Mouse (Mus musculus) neural tube, embryonic 13.5 days (tissue): ENCODE data around the gene Bcl2. TPM values are rescaled to one million over a fixed set of nuclear protein-coding genes. Genes with fewer than 3 reads are reported as not detected.

Experiments used
- ATAC-seq: fragments of 200-750 bp; cut with Nextera tagmentation; 2 replicates; pipeline ENCODE4 v1.8.0; 2017; ENCODE audit warnings: low read depth, mild to moderate bottlenecking, moderate TSS enrichment, moderate library complexity
- H3K27ac ChIP-seq: fragments of 300-500 bp; sonication (generic); replicated peaks from 2 replicates; pipeline ENCODE4 v1.5.1; 2015; ENCODE audit warnings: moderate library complexity, mild to moderate bottlenecking, inconsistent platforms
- H3K27me3 ChIP-seq: fragments of 300-500 bp; sonication (generic); 2 replicates; pipeline ENCODE4 v1.6.1; 2015; ENCODE audit warnings: mild to moderate bottlenecking, inconsistent platforms
- H3K36me3 ChIP-seq: fragments of 300-500 bp; sonication (generic); 2 replicates; pipeline ENCODE4 v1.6.1; 2015; ENCODE audit warnings: mild to moderate bottlenecking, inconsistent platforms
- H3K4me1 ChIP-seq: fragments of 300-500 bp; sonication (generic); replicated peaks from 2 replicates; pipeline ENCODE4 v1.6.1; 2015; ENCODE audit warnings: inconsistent platforms
- H3K4me2 ChIP-seq: fragments of 300-500 bp; sonication (generic); 2 replicates; pipeline ENCODE4 v1.6.1; 2015; ENCODE audit warnings: inconsistent platforms, mild to moderate bottlenecking, moderate library complexity
- H3K4me3 ChIP-seq: fragments of 300-500 bp; sonication (generic); 2 replicates; pipeline ENCODE4 v1.5.1; 2015; ENCODE audit warnings: mild to moderate bottlenecking, inconsistent platforms
- H3K9ac ChIP-seq: fragments of 300-500 bp; sonication (generic); 2 replicates; pipeline ENCODE4 v1.6.1; 2015; ENCODE audit warnings: moderate library complexity, mild to moderate bottlenecking, inconsistent platforms
- H3K9me3 ChIP-seq: fragments of 300-500 bp; sonication (generic); 2 replicates; pipeline ENCODE4 v1.6.1; 2016; ENCODE audit warnings: inconsistent platforms
- WGBS: fragments of 180-500 bp; shearing (Covaris S2); methylation state at CpG from one replicate; pipeline ENCODE4 v1.1.7; 2015; 5-methylcytosine and 5-hydroxymethylcytosine counted together
- polyA plus RNA-seq: library from polyadenylated mRNA; unstranded; fragments of >200 nt; fragmentation: Nextera tagmentation; extraction: Ambion mirVana; gene quantifications from 2 replicates; pipeline ENCODE4 v1.2.1, GENCODE M21; 2015

Gene Bcl2
- polyA plus RNA-seq, 1 experiment from 2014 or later: 14.9 TPM

DNA sequence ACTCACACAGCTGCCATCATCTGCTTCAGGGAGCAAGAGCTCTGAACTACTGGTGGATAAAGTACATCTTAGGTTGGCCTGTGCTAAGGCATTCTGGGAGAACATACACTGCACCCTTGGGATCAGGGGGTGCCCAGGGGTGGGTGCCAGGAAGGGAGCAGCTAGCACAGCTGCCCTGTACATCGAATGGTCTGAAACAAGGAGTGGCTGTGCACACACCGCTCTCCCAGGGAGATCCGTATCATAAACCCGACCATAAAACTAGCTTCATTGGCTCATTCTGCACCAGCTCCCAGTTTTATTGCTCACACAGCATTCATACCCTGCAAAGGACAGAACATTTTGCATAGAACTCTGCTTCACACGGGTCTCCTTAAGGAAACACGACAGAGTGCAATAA lies 127.3 kb downstream of the Bcl2 start:
- H3K9me3 ChIP-seq: no peaks in the 10 kb centered on the region
- H3K27me3 ChIP-seq: no peaks in the 10 kb centered on the region
- 0 out of 2 replicates have a peak overlapping the region, but pooled peaks have one; percentile 11 for H3K27ac ChIP-seq
- no peak overlapping the region for H3K9ac ChIP-seq
- no peak overlapping the region for H3K4me2 ChIP-seq
- 22% methylated on average over 6 of the region's 6 CpGs for WGBS
- peaks cover 54% of the 10 kb centered on the region for H3K4me1 ChIP-seq
- no peaks in the 10 kb centered on the region for H3K36me3 ChIP-seq
- ATAC-seq: peak; percentile 24; the same call in 1 of the 2 replicates
- H3K4me3 ChIP-seq: no peak overlapping the region

DNA sequence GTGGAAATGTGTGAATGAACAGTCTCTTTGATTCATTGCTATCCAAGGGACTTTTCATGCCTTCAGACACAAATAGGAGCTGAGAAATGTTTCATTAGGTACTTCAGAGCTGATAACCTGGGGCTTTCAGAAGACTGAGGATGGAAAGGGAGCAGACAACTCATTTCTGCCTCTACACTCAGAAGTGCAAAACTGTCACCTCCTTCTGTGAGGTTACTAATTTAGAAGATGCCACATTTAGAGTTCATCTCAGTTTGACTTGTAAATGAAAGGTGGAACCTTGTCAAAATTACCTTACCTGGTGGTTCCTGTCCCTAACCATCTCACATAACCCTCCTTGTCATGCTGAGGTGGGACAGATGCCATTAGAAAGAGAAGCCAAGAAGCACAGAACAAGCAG lies 128.7 kb downstream of the Bcl2 start:
- H3K4me2 ChIP-seq: no peak overlapping the region
- no peak overlapping the region for H3K4me3 ChIP-seq
- peak overlapping the region; percentile 73 for H3K27ac ChIP-seq
- H3K9ac ChIP-seq: no peak overlapping the region
- no peaks in the 10 kb centered on the region for H3K36me3 ChIP-seq
- no peak for ATAC-seq
- no peaks in the 10 kb centered on the region for H3K9me3 ChIP-seq
- peaks cover 47% of the 10 kb centered on the region for H3K4me1 ChIP-seq
- no peaks in the 10 kb centered on the region for H3K27me3 ChIP-seq

DNA sequence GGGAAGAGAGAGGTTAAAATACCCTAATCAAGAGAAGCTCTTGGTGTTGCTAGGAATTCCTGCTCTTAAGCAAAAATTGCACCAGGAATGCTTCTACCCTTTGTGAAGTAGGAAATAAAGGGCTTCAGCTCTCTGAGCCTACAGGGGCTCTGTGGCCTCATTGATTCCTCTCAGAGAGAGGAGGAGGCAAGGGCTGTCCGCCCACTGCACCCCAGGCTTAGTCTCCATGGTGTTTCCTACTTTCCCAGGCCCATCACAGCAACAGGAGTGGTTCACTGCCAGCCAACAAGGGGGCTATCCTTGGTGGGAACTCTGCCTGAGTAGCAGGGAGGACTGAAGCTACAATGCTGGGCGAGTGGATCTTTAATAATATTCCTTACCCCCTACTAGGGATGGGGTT lies 129.2 kb downstream of the Bcl2 start:
- H3K4me3 ChIP-seq: no peak overlapping the region
- H3K27ac ChIP-seq: peak overlapping the region; percentile 73
- peaks cover 47% of the 10 kb centered on the region for H3K4me1 ChIP-seq
- peak; percentile 68; the same call in 1 of the 2 replicates for ATAC-seq
- H3K4me2 ChIP-seq: no peak overlapping the region
- H3K27me3 ChIP-seq: no peaks in the 10 kb centered on the region
- H3K36me3 ChIP-seq: no peaks in the 10 kb centered on the region
- no peak overlapping the region for H3K9ac ChIP-seq
- 52% methylated on average over 2 of the region's 2 CpGs for WGBS
- H3K9me3 ChIP-seq: no peaks in the 10 kb centered on the region

DNA sequence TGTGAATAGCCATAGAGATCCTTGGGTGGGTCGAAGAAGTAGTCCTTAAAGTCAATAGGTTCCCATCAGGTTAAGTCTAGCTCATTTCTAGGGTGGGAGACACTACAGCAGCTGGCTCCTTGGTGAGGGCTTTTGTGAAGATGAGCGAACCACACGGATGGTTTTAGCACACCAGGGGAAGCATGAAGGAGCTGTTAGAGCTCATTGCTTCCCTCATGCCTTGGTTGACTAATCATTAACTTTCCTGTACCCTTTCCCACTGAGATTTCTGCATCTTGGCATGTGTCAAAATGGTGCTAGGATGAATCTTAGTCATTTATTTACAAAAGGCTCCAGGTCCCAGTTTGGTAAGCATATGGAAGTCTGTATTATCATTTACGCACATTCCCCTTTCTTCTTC lies 129.8 kb downstream of the Bcl2 start:
- Histone ChIP-seq H3K4me1 (peaks cover 44% of the 10 kb centered on the region), H3K9me3 (no peaks in the 10 kb centered on the region), H3K4me2 (no peak overlapping the region), H3K27ac (peak overlapping the region; percentile 73), H3K27me3 (no peaks in the 10 kb centered on the region), H3K9ac (no peak overlapping the region), H3K4me3 (no peak overlapping the region), H3K36me3 (no peaks in the 10 kb centered on the region)
- no peak for ATAC-seq
- WGBS: 74% methylated on average over 4 of the region's 4 CpGs

DNA sequence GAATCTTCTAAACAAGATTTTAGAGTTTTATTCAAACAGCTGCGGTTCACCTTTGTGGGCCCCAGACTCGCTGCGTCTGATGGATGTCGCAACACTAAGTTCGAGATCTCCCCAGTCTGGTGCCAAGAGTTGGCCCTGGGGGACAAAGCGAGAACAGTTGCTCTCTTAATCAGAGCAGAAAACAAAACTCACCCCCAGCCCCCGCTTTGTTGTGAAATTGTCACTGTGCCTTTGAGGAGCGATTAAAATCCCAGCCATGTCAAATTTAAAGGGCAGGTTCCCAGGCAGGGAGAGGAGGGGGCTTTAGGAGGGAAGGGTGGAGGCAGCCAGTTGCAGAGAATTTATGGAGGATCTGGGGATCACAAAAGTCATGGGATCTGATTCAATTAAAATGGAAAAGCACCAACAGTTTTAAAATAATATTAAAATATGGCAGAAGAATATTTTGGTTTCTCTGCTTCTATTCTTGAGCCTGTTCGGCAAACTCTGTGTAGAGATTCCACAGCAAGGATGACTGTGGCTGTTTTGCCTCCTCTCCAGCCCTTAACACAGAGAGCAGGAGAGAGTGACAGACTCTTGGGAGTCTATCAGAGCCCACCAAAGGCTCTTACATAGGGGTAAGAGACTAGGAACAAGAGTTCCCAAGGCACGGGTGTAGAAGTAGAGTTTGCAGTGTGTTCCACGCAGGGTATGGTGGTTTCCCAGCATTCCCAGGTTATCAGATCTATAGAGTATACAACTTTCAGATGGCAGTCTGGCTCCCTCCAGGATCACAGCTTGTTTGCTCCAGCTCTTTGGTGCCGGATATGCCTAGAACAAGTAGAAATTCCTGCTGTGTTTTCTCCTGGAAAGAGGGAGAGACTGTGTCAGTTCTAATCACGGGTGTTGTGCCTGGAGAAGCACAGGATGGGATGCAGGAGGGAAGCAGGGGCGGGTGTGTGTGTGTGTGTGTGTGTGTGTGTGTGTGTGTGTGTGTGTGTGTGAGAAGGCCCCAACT lies 130.5 kb downstream of the Bcl2 start:
- no peaks in the 10 kb centered on the region for H3K27me3 ChIP-seq
- WGBS: 48% methylated on average over 14 of the region's 14 CpGs

DNA sequence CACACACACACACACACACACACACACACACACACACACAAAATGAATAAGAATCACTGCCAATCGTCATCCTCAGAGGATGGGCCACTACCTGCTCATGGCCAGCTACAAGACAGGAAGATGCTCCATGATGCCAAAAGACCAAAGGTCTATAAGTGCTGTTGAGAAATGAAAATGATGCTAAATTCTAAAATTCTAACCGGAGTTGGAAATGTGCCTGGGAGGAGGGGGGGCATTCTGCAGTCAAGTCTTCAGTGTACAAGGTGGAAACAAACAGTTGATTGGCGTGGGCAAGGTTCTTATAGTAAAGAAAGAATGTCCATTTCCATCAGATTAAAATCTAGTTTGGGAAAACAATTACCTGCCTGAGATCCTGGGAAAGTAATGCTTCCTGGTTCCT lies 131.3 kb downstream of the Bcl2 start:
- no peak overlapping the region for H3K4me3 ChIP-seq
- no peaks in the 10 kb centered on the region for H3K36me3 ChIP-seq
- no peak for ATAC-seq
- H3K4me2 ChIP-seq: no peak overlapping the region
- H3K27me3 ChIP-seq: no peaks in the 10 kb centered on the region
- 83% methylated on average over 3 of the region's 3 CpGs for WGBS
- H3K4me1 ChIP-seq: peaks cover 40% of the 10 kb centered on the region
- no peak overlapping the region for H3K9ac ChIP-seq
- no peaks in the 10 kb centered on the region for H3K9me3 ChIP-seq
- peak overlapping the region; percentile 73; the same call in 1 of the 2 replicates for H3K27ac ChIP-seq

More for the DNA sequence above, 130.5 kb downstream of the Bcl2 start:
- peak; percentile 74 for ATAC-seq
- H3K36me3 ChIP-seq: no peaks in the 10 kb centered on the region
- peak overlapping the region; percentile 73 for H3K27ac ChIP-seq
- H3K9ac ChIP-seq: no peak overlapping the region
- H3K9me3 ChIP-seq: no peaks in the 10 kb centered on the region
- H3K4me1 ChIP-seq: peaks cover 40% of the 10 kb centered on the region
- H3K4me3 ChIP-seq: no peak overlapping the region
- no peak overlapping the region for H3K4me2 ChIP-seq

DNA sequence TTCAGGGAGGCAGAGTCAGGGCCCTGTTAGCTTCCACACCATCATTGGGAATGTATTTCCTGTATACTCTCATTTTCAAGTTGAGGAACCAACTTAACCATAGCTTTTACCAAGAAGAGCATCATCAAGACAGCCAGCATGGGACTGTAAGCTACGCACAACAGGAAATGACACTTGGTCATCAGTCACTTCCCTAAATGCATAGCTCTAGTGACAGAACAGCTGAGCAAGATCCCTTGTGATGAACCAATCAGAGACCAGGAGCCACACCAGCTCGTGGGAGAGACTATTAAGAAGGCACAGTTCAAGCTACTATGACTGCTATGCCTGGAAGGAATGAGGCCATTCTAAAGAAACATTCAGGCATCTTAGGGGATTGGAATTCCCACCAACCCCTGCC lies 132.3 kb downstream of the Bcl2 start:
- no peak overlapping the region for H3K4me3 ChIP-seq
- H3K36me3 ChIP-seq: no peaks in the 10 kb centered on the region
- H3K9me3 ChIP-seq: no peaks in the 10 kb centered on the region
- H3K27ac ChIP-seq: no peak overlapping the region
- no peak overlapping the region for H3K4me2 ChIP-seq
- WGBS: 61% methylated on average over 2 of the region's 2 CpGs
- H3K4me1 ChIP-seq: peaks cover 35% of the 10 kb centered on the region
- no peak overlapping the region for H3K9ac ChIP-seq
- ATAC-seq: no peak
- no peaks in the 10 kb centered on the region for H3K27me3 ChIP-seq

DNA sequence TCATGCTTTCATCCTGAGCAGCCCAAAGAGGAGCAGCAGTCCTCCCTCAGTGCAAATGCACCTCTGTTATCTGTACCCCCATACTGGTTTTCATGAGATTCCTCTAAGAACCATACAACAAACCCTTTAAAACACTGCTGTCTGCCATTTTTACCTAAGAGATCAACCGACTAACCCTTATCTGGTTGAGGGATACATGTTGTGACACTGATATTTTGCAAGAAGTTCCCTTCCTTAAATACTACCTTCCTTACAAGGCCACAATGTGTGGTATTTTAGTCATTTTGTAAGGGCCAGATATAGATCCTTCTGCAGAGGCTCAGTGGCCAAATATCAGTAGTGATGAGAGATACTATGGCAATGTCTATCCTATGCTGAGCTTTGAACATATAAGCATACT lies 134.3 kb downstream of the Bcl2 start:
- no peak for ATAC-seq
- Histone ChIP-seq H3K27me3 (no peaks in the 10 kb centered on the region), H3K4me2 (no peak overlapping the region), H3K36me3 (no peaks in the 10 kb centered on the region), H3K27ac (no peak overlapping the region), H3K4me1 (peaks cover 21% of the 10 kb centered on the region), H3K9me3 (no peaks in the 10 kb centered on the region), H3K4me3 (no peak overlapping the region), H3K9ac (no peak overlapping the region)
- WGBS: 93% methylated on average over 1 of the region's 1 CpGs

DNA sequence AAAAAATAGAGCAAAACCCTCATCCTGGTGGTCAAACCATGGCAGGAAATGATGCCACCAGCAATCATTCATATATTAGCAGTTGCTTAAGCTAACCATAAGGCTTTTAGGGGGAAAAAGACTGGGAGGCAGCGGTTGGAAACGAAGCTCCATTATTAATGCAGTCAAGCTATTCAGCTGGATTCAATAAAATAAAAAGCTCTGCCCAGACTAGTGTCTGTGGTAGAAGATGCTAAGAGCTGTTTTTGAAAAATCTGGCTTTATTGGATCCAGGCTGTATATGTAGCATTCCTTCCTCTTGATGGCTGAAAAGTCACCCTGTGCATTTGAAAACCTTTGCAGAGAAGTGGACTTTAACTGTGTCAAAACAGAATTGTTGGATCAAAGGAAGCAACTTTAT lies 141.6 kb downstream of the Bcl2 start:
- Histone ChIP-seq H3K27ac (no peak overlapping the region), H3K4me1 (0 out of 2 replicates have a peak, but pooled peaks cover 7% of the 10 kb centered on the region), H3K4me2 (no peak overlapping the region), H3K36me3 (no peaks in the 10 kb centered on the region), H3K4me3 (no peak overlapping the region), H3K9me3 (no peaks in the 10 kb centered on the region), H3K27me3 (no peaks in the 10 kb centered on the region), H3K9ac (no peak overlapping the region)
- no peak for ATAC-seq
- WGBS: 89% methylated on average over 2 of the region's 2 CpGs

DNA sequence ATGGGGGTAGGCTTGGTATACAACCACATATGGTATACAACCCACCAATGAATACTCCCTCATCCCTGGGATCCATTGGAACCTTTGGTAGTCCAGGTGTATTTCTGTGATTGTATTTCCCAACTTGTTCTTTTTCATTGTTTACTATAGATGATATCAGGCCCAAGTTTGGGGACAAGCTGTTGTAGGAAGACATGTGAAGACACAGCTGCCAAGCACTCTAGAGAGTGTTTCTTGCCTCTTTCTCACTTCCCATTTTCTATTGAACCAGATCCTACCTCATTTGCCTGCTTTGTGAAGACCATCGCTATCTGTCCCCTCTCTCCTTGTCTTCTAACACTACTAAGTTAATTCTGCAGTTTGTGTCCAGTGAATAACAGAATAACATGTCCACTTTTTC lies 143.2 kb downstream of the Bcl2 start:
- no peaks in the 10 kb centered on the region for H3K36me3 ChIP-seq
- no peak overlapping the region for H3K4me3 ChIP-seq
- H3K9me3 ChIP-seq: no peaks in the 10 kb centered on the region
- H3K27me3 ChIP-seq: no peaks in the 10 kb centered on the region
- 0 out of 2 replicates have a peak, but pooled peaks cover 7% of the 10 kb centered on the region for H3K4me1 ChIP-seq
- no peak overlapping the region for H3K4me2 ChIP-seq
- no peak overlapping the region for H3K9ac ChIP-seq
- no peak overlapping the region for H3K27ac ChIP-seq
- ATAC-seq: no peak
- WGBS: 96% methylated on average over 1 of the region's 1 CpGs

DNA sequence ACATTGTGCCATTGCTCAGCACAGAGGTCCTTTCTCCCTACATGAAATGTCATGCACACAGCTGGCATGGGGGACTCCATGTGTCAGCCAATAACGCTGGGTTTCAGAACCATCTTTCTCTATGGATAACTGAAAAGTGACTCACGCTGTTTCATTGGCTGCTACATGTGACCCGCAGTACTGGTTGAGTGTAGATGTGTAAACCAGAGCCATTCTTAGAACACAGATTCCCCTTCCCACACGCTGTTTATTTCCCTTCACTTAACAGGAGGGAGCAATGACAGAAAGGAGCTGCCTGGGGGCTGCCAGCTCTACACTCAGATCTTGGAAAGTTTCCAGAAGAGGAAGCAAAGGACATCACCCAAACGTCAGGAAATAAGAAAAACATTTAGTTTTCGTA lies 143.7 kb downstream of the Bcl2 start:
- WGBS: 68% methylated on average over 6 of the region's 6 CpGs

DNA sequence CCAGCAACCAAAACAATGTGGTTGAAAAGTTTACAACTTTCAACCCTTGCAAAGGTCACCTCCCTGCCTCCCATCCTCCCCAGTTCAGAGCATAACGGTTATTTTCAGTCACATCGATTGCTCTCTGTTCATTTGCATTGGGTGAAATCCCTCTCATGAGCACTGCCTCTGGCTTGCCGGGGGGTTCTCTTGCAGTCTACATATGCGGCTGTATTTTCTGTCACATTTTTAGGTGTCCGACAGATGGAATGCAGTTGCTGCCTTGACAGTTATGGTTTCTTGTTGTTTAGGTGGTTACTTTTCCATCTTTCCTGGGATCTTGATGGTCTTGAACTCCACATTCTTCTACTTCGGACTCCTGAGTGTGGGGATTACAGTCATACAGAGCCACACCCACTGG lies 144.4 kb downstream of the Bcl2 start:
- H3K4me3 ChIP-seq: no peak overlapping the region
- no peaks in the 10 kb centered on the region for H3K27me3 ChIP-seq
- H3K9me3 ChIP-seq: no peaks in the 10 kb centered on the region
- no peak overlapping the region for H3K4me2 ChIP-seq
- H3K36me3 ChIP-seq: no peaks in the 10 kb centered on the region
- peaks cover 13% of the 10 kb centered on the region; the same call in 1 of the 2 replicates for H3K4me1 ChIP-seq
- no peak for ATAC-seq
- H3K9ac ChIP-seq: no peak overlapping the region
- 85% methylated on average over 6 of the region's 6 CpGs for WGBS
- H3K27ac ChIP-seq: no peak overlapping the region

More for the DNA sequence above, 143.7 kb downstream of the Bcl2 start:
- H3K9me3 ChIP-seq: no peaks in the 10 kb centered on the region
- H3K4me1 ChIP-seq: peaks cover 11% of the 10 kb centered on the region; the same call in 1 of the 2 replicates
- H3K9ac ChIP-seq: no peak overlapping the region
- H3K4me2 ChIP-seq: no peak overlapping the region
- no peaks in the 10 kb centered on the region for H3K27me3 ChIP-seq
- H3K27ac ChIP-seq: no peak overlapping the region
- H3K4me3 ChIP-seq: no peak overlapping the region
- H3K36me3 ChIP-seq: no peaks in the 10 kb centered on the region
- no peak for ATAC-seq
